Mouse (Mus musculus): ENCODE data around the gene Batf.
A peak's percentile ranks its signal among the peaks of the same experiment; 100 is the strongest.

Gene Batf

DNA sequence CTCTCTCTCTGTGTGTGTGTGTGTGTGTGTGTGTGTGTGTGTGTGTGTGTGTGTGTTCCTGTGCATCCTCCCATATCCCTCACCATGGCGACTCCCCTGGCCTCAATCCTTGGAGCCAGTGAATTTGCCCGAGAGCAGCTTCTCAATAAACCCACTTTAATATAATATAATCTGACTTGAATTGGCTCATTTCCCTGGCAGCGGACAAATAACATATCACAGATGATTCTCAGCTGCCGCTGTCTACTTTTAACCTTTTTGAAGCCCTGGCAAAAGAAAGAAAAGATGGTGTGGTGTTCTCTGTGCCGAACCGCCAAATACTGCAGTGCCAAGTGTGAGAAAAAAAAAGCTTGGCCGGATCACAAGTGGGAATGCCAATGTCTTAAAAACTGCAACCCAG, 41.7 kb downstream of the Batf start:
- no peak for DNase-seq

DNA sequence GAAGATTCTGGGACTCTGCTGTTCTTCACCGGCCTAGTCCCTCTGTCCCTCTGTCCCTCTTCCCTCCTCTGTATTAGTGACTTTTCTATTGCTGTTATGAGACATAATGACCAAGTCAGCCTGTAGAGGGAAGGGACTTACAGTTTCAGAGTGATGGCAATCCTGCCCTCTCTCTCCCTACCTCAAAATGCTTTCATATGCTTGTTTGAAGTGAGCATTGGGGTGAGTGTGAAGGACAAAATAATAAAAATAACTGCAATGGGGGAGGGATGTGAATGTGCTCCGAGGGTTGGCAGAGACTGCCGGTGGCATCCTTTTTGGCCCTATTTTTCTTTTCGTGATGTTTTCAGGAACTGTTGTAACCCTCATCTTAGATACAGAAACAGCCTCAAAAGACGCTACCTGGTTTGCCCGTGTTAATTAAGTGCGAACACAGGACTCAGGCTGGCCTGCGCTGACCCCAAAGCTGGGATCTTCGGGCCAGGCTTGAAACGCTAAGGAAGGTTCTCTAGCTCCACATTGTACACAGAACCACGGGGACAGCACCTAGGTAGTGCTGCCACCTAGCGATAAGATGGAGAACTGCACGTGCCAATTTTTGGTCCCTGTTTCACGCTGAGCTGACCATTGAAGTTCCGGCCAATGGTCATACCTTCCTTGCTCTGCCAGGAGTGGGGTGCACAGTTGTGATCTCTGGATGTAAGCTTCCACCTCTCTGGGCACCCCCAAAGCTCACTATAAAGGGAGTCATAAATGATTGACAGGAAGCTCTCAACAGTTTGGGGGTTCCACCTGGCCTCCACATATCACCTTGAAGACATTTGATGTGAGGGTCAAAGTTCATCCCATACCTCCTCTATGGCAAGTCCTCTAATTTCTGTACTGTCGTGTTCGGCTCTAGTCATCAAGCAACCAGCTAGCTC, 42.8 kb downstream of the Batf start:
- peak; percentile 7 to 22 for DNase-seq

DNA sequence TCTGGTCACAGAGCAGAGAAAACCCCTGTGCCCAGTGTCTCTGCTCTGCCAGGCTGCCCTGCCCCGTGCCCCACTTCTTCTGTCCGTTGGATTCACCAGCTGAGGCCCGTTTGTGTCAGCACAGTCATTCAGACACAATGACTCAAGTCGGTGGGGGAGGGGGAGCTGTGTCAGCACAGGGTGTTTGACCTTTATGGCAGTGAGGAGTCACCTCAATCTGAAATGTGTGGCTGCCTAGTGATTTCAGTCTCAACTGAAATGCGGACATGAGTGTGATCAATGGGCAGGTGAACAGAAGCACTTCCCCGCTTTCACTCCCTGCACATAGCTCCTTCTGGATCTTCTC, 43.4 kb downstream of the Batf start:
- DNase-seq = no peak

DNA sequence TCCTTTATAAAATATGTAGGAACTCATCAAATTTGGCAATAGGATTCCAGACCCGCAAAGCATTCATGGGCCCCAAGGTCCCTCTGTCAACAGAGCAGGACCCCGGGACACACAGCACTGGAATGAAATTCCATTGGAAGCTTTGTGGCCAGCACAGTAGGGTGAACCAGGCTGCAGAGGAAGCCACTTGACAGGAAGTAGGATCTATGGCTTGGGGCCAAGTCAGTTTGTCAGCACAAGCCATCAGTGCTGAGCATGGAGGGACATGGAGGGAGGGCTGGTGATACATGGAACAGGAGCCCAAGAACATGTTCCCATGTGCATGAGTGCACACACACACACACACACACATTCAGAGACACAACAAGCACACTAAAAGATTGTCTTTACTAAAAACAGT, 49.7 kb downstream of the Batf start:
- no peak for DNase-seq

GRCm38 (mm10) chr12:85736960-85737359, 50.5 kb downstream of the Batf start:
- no peak for DNase-seq

DNA sequence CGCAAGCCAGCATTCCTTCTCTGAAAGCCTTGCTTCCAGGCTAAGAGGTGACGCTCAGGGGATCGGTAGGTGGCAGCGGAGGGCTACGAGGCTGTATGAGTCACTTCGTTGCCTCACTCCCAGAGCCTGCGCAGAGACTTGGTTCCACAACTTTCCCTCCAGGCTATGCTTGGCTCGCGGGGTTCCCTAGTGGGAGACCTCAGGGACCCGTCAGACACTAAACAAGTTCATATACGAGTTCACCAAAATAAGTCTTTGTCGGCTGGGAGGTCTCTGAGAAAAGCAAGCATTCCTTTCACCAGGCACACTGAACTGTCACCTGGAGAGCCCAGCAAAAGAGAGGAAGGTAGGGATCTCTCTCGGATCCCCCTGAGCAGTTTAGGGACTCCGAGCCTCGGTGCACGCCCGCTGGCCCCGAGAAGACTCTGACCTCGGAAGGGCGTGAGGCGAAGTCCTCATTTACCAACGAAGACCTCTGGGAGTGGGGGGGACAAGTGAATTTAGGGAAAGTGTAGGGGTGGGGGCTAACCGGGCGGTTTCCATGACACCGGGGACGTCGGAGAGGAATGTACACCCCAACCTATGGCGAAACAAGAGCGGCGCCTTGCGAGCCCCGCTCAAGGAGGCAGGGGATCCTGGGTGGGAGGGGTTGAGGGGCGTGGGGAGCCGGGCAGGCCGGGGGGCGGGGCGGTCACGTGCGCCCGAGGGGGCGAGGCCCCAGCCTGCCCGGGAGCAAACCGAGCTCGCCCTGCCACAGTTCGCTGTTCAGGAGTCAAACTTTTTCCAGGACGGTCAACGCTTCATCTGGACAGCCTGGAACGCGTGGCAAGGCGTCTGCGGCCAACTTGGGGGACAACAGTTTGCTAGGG, 59.6 kb downstream of the Batf start, which contains the start of gene Flvcr2:
TSS of gene Flvcr2 (plus strand) at position 713 of the 869 bp plus-strand sequence.
- peak; percentile 43 to 49 for DNase-seq

DNA sequence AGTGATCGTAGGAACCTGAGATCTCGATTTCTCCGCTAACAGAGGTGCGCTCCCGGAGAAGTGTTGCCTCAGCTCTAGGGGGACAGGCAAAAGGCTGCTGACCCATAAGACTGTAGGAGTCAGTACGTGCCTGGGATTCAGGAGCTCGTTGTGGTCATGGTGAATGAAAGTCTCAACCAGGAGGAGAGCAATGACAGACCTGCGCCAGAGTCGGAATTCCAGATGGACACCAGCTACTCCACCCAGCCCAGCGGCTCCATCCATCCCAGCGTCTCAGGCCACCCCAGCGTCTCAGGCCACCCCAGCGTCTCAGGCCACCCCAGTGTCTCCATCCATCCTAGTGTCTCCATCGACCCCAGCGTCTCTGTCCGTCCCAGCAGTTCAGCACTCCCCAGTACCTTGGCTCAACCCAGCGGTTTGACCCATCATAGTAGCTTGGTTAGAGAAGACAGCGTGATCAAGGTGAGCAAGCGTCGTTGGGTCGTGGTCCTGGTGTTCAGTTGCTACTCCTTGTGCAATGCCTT, 60.3 kb downstream of the Batf start:
- peak in 1 of 2 experiments; percentile 10 for DNase-seq

DNA sequence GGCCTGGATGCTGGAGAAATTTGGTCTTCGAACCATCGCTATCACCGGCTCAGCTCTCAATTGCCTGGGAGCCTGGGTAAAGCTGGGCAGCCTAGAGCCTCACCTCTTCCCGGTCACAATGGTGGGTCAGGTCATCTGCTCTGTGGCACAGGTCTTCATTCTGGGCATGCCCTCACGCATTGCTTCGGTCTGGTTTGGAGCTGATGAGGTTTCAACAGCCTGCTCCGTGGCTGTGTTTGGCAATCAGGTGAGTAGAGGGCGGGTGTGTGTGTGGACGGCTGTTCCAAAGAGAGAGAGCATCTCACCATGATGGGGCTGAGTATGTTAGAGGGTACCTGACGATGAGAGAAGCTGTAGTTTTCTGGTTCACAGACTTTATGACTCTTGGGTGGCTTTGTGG, 60.9 kb downstream of the Batf start:
- no peak for DNase-seq

GRCm38 (mm10) chr12:85749861-85750260, 63.4 kb downstream of the Batf start:
- no peak for DNase-seq

- DNase-seq = no peak
Measured at GRCm38 (mm10) chr12:85752116-85752515, 65.6 kb downstream of the Batf start.

GRCm38 (mm10) chr12:85753223-85753622, 66.8 kb downstream of the Batf start:
- DNase-seq = no peak

- no peak for DNase-seq
Measured at GRCm38 (mm10) chr12:85754611-85755265, 68.3 kb downstream of the Batf start.

DNA sequence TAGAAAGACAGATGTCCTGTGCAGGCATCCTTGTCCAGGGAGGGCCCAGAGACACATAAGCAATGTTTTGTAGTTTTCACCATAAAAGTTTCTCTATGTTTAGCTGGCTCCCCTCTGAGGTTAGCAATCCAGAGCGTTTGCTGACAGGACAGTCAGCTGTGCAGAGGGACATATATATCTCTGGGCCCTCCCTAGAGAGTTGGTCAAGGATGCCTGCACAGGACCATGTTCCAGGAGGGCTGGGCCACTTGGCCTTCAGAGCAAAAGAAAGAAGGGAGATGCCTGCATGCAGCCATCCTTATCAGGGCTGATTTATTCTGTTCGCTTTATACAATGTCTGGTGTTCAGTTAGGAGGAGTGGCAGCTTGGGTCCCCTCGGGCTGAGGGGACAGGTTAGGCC, 70.0 kb downstream of the Batf start:
- DNase-seq = no peak

- no peak for DNase-seq
Measured at GRCm38 (mm10) chr12:85757074-85757473, 70.6 kb downstream of the Batf start.

Measured in thymus, adult 18-20 months (tissue).